Mouse (Mus musculus) neural tube, embryonic 11.5 days (tissue): ENCODE measurements around the gene Klhl4. TPM values are rescaled to one million over a fixed set of nuclear protein-coding genes. Genes with fewer than 3 reads are reported as not detected.

Experiments
- ATAC-seq: fragments of 200-750 bp; cut with Nextera tagmentation; 2 replicates; pipeline ENCODE4 v1.8.0; 2017; ENCODE audit warnings: moderate number of reproducible peaks, mild to moderate bottlenecking, moderate TSS enrichment, moderate library complexity; ENCODE audit not compliant: insufficient read depth, low FRiP score, low TSS enrichment
- DNase-seq: peaks from one replicate; pipeline ENCODE4 v3.0.0-alpha.2; 2015; ENCODE audit warnings: low spot score
- H3K27ac ChIP-seq: fragments of 300-500 bp; sonication (generic); 2 replicates; pipeline ENCODE4 v1.5.1; 2014; ENCODE audit warnings: low read depth, mild to moderate bottlenecking, low read length
- H3K27me3 ChIP-seq: fragments of 300-500 bp; sonication (generic); 2 replicates; pipeline ENCODE4 v1.6.1; 2014; ENCODE audit warnings: mild to moderate bottlenecking, low read length, mixed read lengths; ENCODE audit not compliant: control insufficient read depth, insufficient read depth
- H3K36me3 ChIP-seq: fragments of 300-500 bp; sonication (generic); 2 replicates; pipeline ENCODE4 v1.6.1; 2014; ENCODE audit warnings: mild to moderate bottlenecking, low read length, moderate library complexity, mixed read lengths; ENCODE audit not compliant: control insufficient read depth, insufficient read depth
- H3K4me1 ChIP-seq: fragments of 300-500 bp; sonication (generic); 2 replicates; pipeline ENCODE4 v1.6.1; 2014; ENCODE audit warnings: low read length, mixed read lengths; ENCODE audit not compliant: control insufficient read depth, insufficient read depth
- H3K4me2 ChIP-seq: fragments of 300-500 bp; sonication (generic); 2 replicates; pipeline ENCODE4 v1.6.1; 2014; ENCODE audit warnings: low read depth, mild to moderate bottlenecking, moderate library complexity
- H3K4me3 ChIP-seq: fragments of 300-500 bp; sonication (generic); 2 replicates; pipeline ENCODE4 v1.5.1; 2014; ENCODE audit warnings: low read depth, low read length
- H3K9ac ChIP-seq: fragments of 300-500 bp; sonication (generic); 2 replicates; pipeline ENCODE4 v1.6.1; 2014; ENCODE audit warnings: mild to moderate bottlenecking, low read length
- H3K9me3 ChIP-seq: fragments of 300-500 bp; sonication (generic); 2 replicates; pipeline ENCODE4 v1.6.1; 2016; ENCODE audit warnings: low read length; ENCODE audit not compliant: control insufficient read depth
- WGBS: fragments of 180-500 bp; shearing (Covaris S2); extraction: QIAGEN DNeasy Blood & Tissue Kit; methylation state at CpG from one replicate; pipeline ENCODE4 v1.1.7; 2014; 5-methylcytosine and 5-hydroxymethylcytosine counted together
- polyA plus RNA-seq: library from polyadenylated mRNA; unstranded; fragments of >200 nt; fragmentation: Nextera tagmentation; extraction: Ambion mirVana; gene quantifications from 2 replicates; pipeline ENCODE4 v1.2.1, GENCODE M21; 2014

The Klhl4 gene
- 6.2 and 8.4 TPM in 2 replicates for polyA plus RNA-seq

- Histone ChIP-seq H3K9me3 (no peaks in the 10 kb centered on the region), H3K4me1 (no peaks in the 10 kb centered on the region), H3K36me3 (no peaks in the 10 kb centered on the region), H3K27ac (no peak within 1 kb of the TSS), H3K27me3 (no peaks in the 10 kb centered on the region), H3K4me3 (no peak within 1 kb of the TSS), H3K9ac (no peak within 1 kb of the TSS; the same call in 1 of the 2 replicates), H3K4me2 (peak within 1 kb of the TSS; percentile 12; the same call in 1 of the 2 replicates)
- DNase-seq (peak; percentile 18), ATAC-seq (no peak)
- WGBS: 46% methylated on average over 14 of the region's 14 CpGs
These were observed at the start of gene Klhl4 for GRCm38 (mm10) chrX:114473782-114474731. TSS of gene Klhl4 (plus strand) at chrX:114474333.

- no peak for ATAC-seq
- H3K4me2 ChIP-seq: no peak overlapping the region
These were observed 10.0 kb downstream of the Klhl4 start for GRCm38 (mm10) chrX:114484153-114484552.

GRCm38 (mm10) chrX:114486691-114487090 lies 12.6 kb downstream of the Klhl4 start:
- Histone ChIP-seq H3K9me3 (no peaks in the 10 kb centered on the region), H3K27me3 (no peaks in the 10 kb centered on the region), H3K36me3 (no peaks in the 10 kb centered on the region), H3K4me3 (no peak overlapping the region), H3K27ac (no peak overlapping the region), H3K4me2 (no peak overlapping the region), H3K9ac (no peak overlapping the region), H3K4me1 (no peaks in the 10 kb centered on the region)
- no peak for DNase-seq
- no peak for ATAC-seq

More at GRCm38 (mm10) chrX:114484153-114484552, 10.0 kb downstream of the Klhl4 start:
- H3K4me3 ChIP-seq: no peak overlapping the region
- DNase-seq: no peak
- H3K4me1 ChIP-seq: no peaks in the 10 kb centered on the region
- no peaks in the 10 kb centered on the region for H3K36me3 ChIP-seq
- H3K27ac ChIP-seq: no peak overlapping the region
- no peaks in the 10 kb centered on the region for H3K27me3 ChIP-seq
- H3K9ac ChIP-seq: no peak overlapping the region
- no peaks in the 10 kb centered on the region for H3K9me3 ChIP-seq

- Histone ChIP-seq H3K9ac (no peak overlapping the region), H3K27me3 (no peaks in the 10 kb centered on the region), H3K9me3 (no peaks in the 10 kb centered on the region), H3K27ac (no peak overlapping the region), H3K4me3 (no peak overlapping the region), H3K4me1 (no peaks in the 10 kb centered on the region), H3K36me3 (no peaks in the 10 kb centered on the region), H3K4me2 (no peak overlapping the region)
- DNase-seq: peak; percentile 12
- no peak for ATAC-seq
- WGBS: 36% methylated on average over 3 of the region's 3 CpGs
These were observed 84.0 kb downstream of the Klhl4 start for GRCm38 (mm10) chrX:114558141-114558540.

GRCm38 (mm10) chrX:114582311-114582710 lies 108.2 kb downstream of the Klhl4 start:
- H3K27ac ChIP-seq: no peak overlapping the region
- DNase-seq (no peak), ATAC-seq (no peak)
- H3K4me1 ChIP-seq: no peaks in the 10 kb centered on the region
- H3K4me3 ChIP-seq: no peak overlapping the region
- no peaks in the 10 kb centered on the region for H3K9me3 ChIP-seq
- H3K4me2 ChIP-seq: no peak overlapping the region
- no peaks in the 10 kb centered on the region for H3K36me3 ChIP-seq
- H3K9ac ChIP-seq: no peak overlapping the region
- H3K27me3 ChIP-seq: no peaks in the 10 kb centered on the region
- WGBS: 79% methylated on average over 1 of the region's 1 CpGs
